ENCODE assay signal across 14 mouse cellular contexts in genomic region chr5:23473098-23473873, GRCm38 (mm10). TPM values are rescaled to one million over a fixed set of nuclear protein-coding genes. Genes with fewer than 3 reads are reported as not detected.
DNase-seq lines count a peak whose midpoint lies in the region; ATAC-seq and TF ChIP-seq lines count a peak whose summit lies in the region.
"Had no signal": no experiment of that assay in that cellular context is flagged by ENCODE, and none has a peak within 500 bp of the region (broad histone marks: within the 10 kb centered on the region; RNA-seq: fewer than 3 reads in every experiment).

No protein-coding gene starts in this region.

- H3K4me1 ChIP-seq in forebrain, postnatal 0 days (ENCODE audit: insufficient read depth), result no peaks in the 10 kb centered on the region
- H3K4me1 ChIP-seq in forebrain, embryonic 15.5 days, result no peaks in the 10 kb centered on the region
- H3K4me1 ChIP-seq in lung, postnatal 0 days (ENCODE audit: insufficient read depth, low read depth, low read length), result no peaks in the 10 kb centered on the region
- no peaks in the 10 kb centered on the region for H3K4me1 ChIP-seq in bone marrow, adult 2 months (ENCODE audit: control insufficient read depth, insufficient read depth, low read length)
- H3K4me1 ChIP-seq: liver, embryonic 13.5 days; midbrain, embryonic 12.5 days had no signal

- no peak for TF ChIP-seq POLR2A in bone marrow, adult 2 months (IDR thresholded peaks at IDR 0.05; ENCODE audit: borderline replicate concordance, control insufficient read depth, low read depth, low read length)

- WGBS in forebrain, postnatal 0 days, result 76% methylated on average over 6 of the region's 6 CpGs
- WGBS in forebrain, embryonic 15.5 days, result 74% methylated on average over 6 of the region's 6 CpGs
- WGBS in lung, postnatal 0 days, result 71% methylated on average over 6 of the region's 6 CpGs
- 47% methylated on average over 6 of the region's 6 CpGs for WGBS in bone marrow, adult 2 months

- H3K27ac ChIP-seq in forebrain, postnatal 0 days (ENCODE audit: low read depth, low read length), result no peak overlapping the region
- H3K27ac ChIP-seq in forebrain, embryonic 15.5 days (replicated peaks), result no peak overlapping the region
- H3K27ac ChIP-seq in lung, postnatal 0 days (ENCODE audit: low read length), result no peak overlapping the region
- H3K27ac ChIP-seq in bone marrow, adult 2 months (ENCODE audit: control insufficient read depth, insufficient read depth, low read depth, low read length, poor library complexity), result no peak overlapping the region
- H3K27ac ChIP-seq: liver, embryonic 13.5 days; midbrain, embryonic 12.5 days had no signal

- no peak for TF ChIP-seq EP300 in lung, postnatal 0 days (IDR thresholded peaks at IDR 0.05)

- no peak overlapping the region for H3K4me2 ChIP-seq in forebrain, postnatal 0 days (ENCODE audit: low read depth)
- no peak overlapping the region for H3K4me2 ChIP-seq in forebrain, embryonic 15.5 days (replicated peaks)
- H3K4me2 ChIP-seq in lung, postnatal 0 days (replicated peaks; ENCODE audit: low read depth, low read length), result no peak overlapping the region
- H3K4me2 ChIP-seq: liver, embryonic 13.5 days; midbrain, embryonic 12.5 days had no signal

- H3K9ac ChIP-seq in forebrain, postnatal 0 days, result no peak overlapping the region
- no peak overlapping the region for H3K9ac ChIP-seq in forebrain, embryonic 15.5 days (replicated peaks)
- H3K9ac ChIP-seq in lung, postnatal 0 days (replicated peaks; ENCODE audit: low read depth), result no peak overlapping the region
- H3K9ac ChIP-seq: liver, embryonic 13.5 days; midbrain, embryonic 12.5 days had no signal

- no peaks in the 10 kb centered on the region for H3K9me3 ChIP-seq in forebrain, postnatal 0 days (ENCODE audit: low read length)
- H3K9me3 ChIP-seq in forebrain, embryonic 15.5 days, result no peaks in the 10 kb centered on the region
- H3K9me3 ChIP-seq in lung, postnatal 0 days (ENCODE audit: low read length), result no peaks in the 10 kb centered on the region
- H3K9me3 ChIP-seq: liver, embryonic 13.5 days; midbrain, embryonic 12.5 days had no signal

- no peak for DNase-seq in forebrain, postnatal 0 days
- DNase-seq in lung, postnatal 0 days (ENCODE audit: low spot score), result no peak
- no peak for DNase-seq in lung, postnatal 4 days
- DNase-seq in thymus, postnatal 14 days, result peak; percentile 47
- DNase-seq in frontal cortex, postnatal 25 days (ENCODE audit: low spot score in 2 of 2), result no peak
- no peak for DNase-seq in gastrocnemius, postnatal 4 days (ENCODE audit: low spot score in 2 of 2)
- DNase-seq: cerebellum, adult 2 months; gastrocnemius, postnatal 14 days; kidney, adult 8-10 months; liver, embryonic 13.5 days; right cerebral cortex, postnatal 14 days had no signal

- peaks cover 23% of the 10 kb centered on the region for H3K36me3 ChIP-seq in forebrain, postnatal 0 days (ENCODE audit: insufficient read depth)
- H3K36me3 ChIP-seq in forebrain, embryonic 15.5 days, result peaks cover 55% of the 10 kb centered on the region
- peaks cover 22% of the 10 kb centered on the region; the same call in 1 of the 2 replicates for H3K36me3 ChIP-seq in lung, postnatal 0 days (ENCODE audit: insufficient read depth, low read length)

- H3K4me3 ChIP-seq in forebrain, postnatal 0 days (ENCODE audit: low read depth, low read length), result no peak overlapping the region
- no peak overlapping the region for H3K4me3 ChIP-seq in forebrain, embryonic 15.5 days
- H3K4me3 ChIP-seq in lung, postnatal 0 days (ENCODE audit: low read depth, low read length), result no peak overlapping the region
- H3K4me3 ChIP-seq in bone marrow, adult 2 months (replicated peaks; ENCODE audit: control insufficient read depth, low read depth, low read length), result no peak overlapping the region
- H3K4me3 ChIP-seq: liver, embryonic 13.5 days; midbrain, embryonic 12.5 days had no signal

- no peaks in the 10 kb centered on the region for H3K27me3 ChIP-seq in forebrain, postnatal 0 days (ENCODE audit: insufficient read depth, low read length)
- H3K27me3 ChIP-seq in forebrain, embryonic 15.5 days, result no peaks in the 10 kb centered on the region
- no peaks in the 10 kb centered on the region for H3K27me3 ChIP-seq in lung, postnatal 0 days (replicated peaks; ENCODE audit: insufficient read depth, low read length)
- H3K27me3 ChIP-seq: liver, embryonic 13.5 days; midbrain, embryonic 12.5 days had no signal

- peak; percentile 35; the same call in 1 of the 2 replicates for TF ChIP-seq CTCF in forebrain, postnatal 0 days (IDR thresholded peaks at IDR 0.05; ENCODE audit: low read depth)
- TF ChIP-seq CTCF in lung, postnatal 0 days (IDR thresholded peaks at IDR 0.05), result peak; percentile 51
- TF ChIP-seq CTCF in bone marrow, adult 2 months (IDR thresholded peaks at IDR 0.05; ENCODE audit: control insufficient read depth, insufficient read depth, low read length), result peak; percentile 38; the same call in 1 of the 2 replicates

- ATAC-seq in forebrain, postnatal 0 days, result no peak
- ATAC-seq in forebrain, embryonic 15.5 days (replicated peaks), result no peak
- ATAC-seq in lung, postnatal 0 days, result no peak

RNA-seq across cellular contexts. Expression of gene Kmt2e, which starts 39.0 kb away (rescaled TPM):
- total RNA-seq in forebrain, postnatal 0 days (2014; rRNA removed), result 56.8 and 61.7 TPM in 2 replicates
- polyA plus RNA-seq in forebrain, postnatal 0 days (2015; fragmentation: Nextera tagmentation; extraction: Ambion mirVana), result 93.7 and 149 TPM in 2 replicates
- 198 and 206 TPM in 2 replicates for polyA plus RNA-seq in forebrain, embryonic 15.5 days (2015; fragmentation: Nextera tagmentation; extraction: Ambion mirVana)
- 97.3 and 106 TPM in 2 replicates for polyA plus RNA-seq in lung, postnatal 0 days (2015; fragmentation: Nextera tagmentation; extraction: Ambion mirVana)
- polyA plus RNA-seq in bone marrow, adult 2 months (2011; ENCODE audit: insufficient read depth, insufficient read length, low replicate concordance, missing spikeins), result 24.6 and 68.7 TPM in 2 replicates
- 10 to 100 TPM; 55.5 to 57.7 TPM for total RNA-seq in gastrocnemius, postnatal 4 days (2021)
